Mouse (Mus musculus) erythroblast, embryonic 14.5 days (primary cell): ENCODE results near the gene Lhfpl5.

Experiments used
- GATA1 ChIP-seq: IDR thresholded peaks from 2 replicates; pipeline ENCODE4 v1.6.1; 2012; ENCODE audit warnings: low read length, inconsistent platforms, mixed read lengths
- TAL1 ChIP-seq: IDR thresholded peaks from 3 replicates; pipeline ENCODE4 v1.6.1; 2012; ENCODE audit warnings: low read length, inconsistent platforms, mixed read lengths

GRCm38 (mm10) chr17:28557772-28558171 is 17.7 kb upstream of the Lhfpl5 start:
- TF ChIP-seq GATA1 (no peak), TAL1 (no peak)
